Mouse (Mus musculus) lung, embryonic 14.5 days (tissue): ENCODE measurements around the gene Fmr1. TPM values are rescaled to one million over a fixed set of nuclear protein-coding genes. Genes with fewer than 3 reads are reported as not detected.
A peak's percentile ranks its signal among the peaks of the same experiment; 100 is the strongest.
"Not testable (repeated sequence)": the region's sequence is repeated elsewhere in the genome, so short reads cannot be mapped to it uniquely, and the experiment has no call there.

Experiments used
- ATAC-seq: fragments of 200-750 bp; cut with Nextera tagmentation; 2 replicates; pipeline ENCODE4 v1.8.0; 2017; ENCODE audit warnings: mild to moderate bottlenecking, moderate TSS enrichment, moderate library complexity; ENCODE audit not compliant: insufficient read depth
- DNase-seq: peaks from one replicate; pipeline ENCODE4 v3.0.0-alpha.2; 2015
- H3K27ac ChIP-seq: fragments of 300-500 bp; sonication (generic); 2 replicates; pipeline ENCODE4 v1.5.1; 2014; ENCODE audit warnings: low read depth, mild to moderate bottlenecking, moderate library complexity
- H3K27me3 ChIP-seq: fragments of 300-500 bp; sonication (generic); 2 replicates; pipeline ENCODE4 v1.6.1; 2014; ENCODE audit warnings: low read length, control low read depth; ENCODE audit not compliant: insufficient read depth
- H3K36me3 ChIP-seq: fragments of 300-500 bp; sonication (generic); 2 replicates; pipeline ENCODE4 v1.6.1; 2014; ENCODE audit warnings: control low read depth; ENCODE audit not compliant: insufficient read depth
- H3K4me1 ChIP-seq: fragments of 300-500 bp; sonication (generic); 2 replicates; pipeline ENCODE4 v1.6.1; 2014; ENCODE audit warnings: antibody characterized with exemption, control low read depth; ENCODE audit not compliant: insufficient read depth
- H3K4me2 ChIP-seq: fragments of 300-500 bp; sonication (generic); 2 replicates; pipeline ENCODE4 v1.6.1; 2014; ENCODE audit warnings: mild to moderate bottlenecking
- H3K4me3 ChIP-seq: fragments of 300-500 bp; sonication (generic); 2 replicates; pipeline ENCODE4 v1.5.1; 2014; ENCODE audit warnings: low read depth, low read length
- H3K9ac ChIP-seq: fragments of 300-500 bp; sonication (generic); 2 replicates; pipeline ENCODE4 v1.6.1; 2014
- H3K9me3 ChIP-seq: fragments of 300-500 bp; sonication (generic); 2 replicates; pipeline ENCODE4 v1.6.1; 2016; ENCODE audit warnings: low read depth, low read length, control low read depth
- CTCF ChIP-seq: IDR thresholded peaks from 2 replicates; pipeline ENCODE4 v1.5.1; 2016; ENCODE audit warnings: antibody characterized with exemption, low read depth
- whole genome bisulfite sequencing: fragments of 180-500 bp; shearing (Covaris S2); extraction: QIAGEN DNeasy Blood & Tissue Kit; methylation state at CpG from one replicate; pipeline ENCODE4 v1.1.7; 2014; 5-methylcytosine and 5-hydroxymethylcytosine counted together
- polyA plus RNA-seq: library from polyadenylated mRNA; unstranded; fragments of >200 nt; fragmentation: Nextera tagmentation; extraction: Ambion mirVana; gene quantifications from 2 replicates; pipeline ENCODE4 v1.2.1, GENCODE M21; 2014

Fmr1 gene
- polyA plus RNA-seq, result 61.3 and 62.6 TPM in 2 replicates

- Histone ChIP-seq H3K4me1 (no peaks in the 10 kb centered on the region), H3K9ac (peak within 1 kb of the TSS; percentile 83), H3K4me3 (peak within 1 kb of the TSS; percentile 59), H3K4me2 (peak within 1 kb of the TSS; percentile 59), H3K9me3 (no peaks in the 10 kb centered on the region), H3K36me3 (no peaks in the 10 kb centered on the region), H3K27me3 (no peaks in the 10 kb centered on the region), H3K27ac (peak within 1 kb of the TSS; percentile 93)
- ATAC-seq (peak; percentile 98), DNase-seq (peak; percentile 95)
- 14% methylated on average over 34 of the region's 49 CpGs for WGBS
- TF ChIP-seq CTCF, result peak; percentile 7; the same call in 1 of the 2 replicates
Measured at GRCm38 (mm10) chrX:68678333-68678740, at the start of gene Fmr1. Gene Fmr1 (plus strand): TSS chrX:68678541.

GRCm38 (mm10) chrX:68641603-68642002 lies 36.7 kb upstream of the Fmr1 start:
- H3K9me3 ChIP-seq, result no peaks in the 10 kb centered on the region
- no peak for TF ChIP-seq CTCF
- no peak overlapping the region for H3K4me3 ChIP-seq
- no peaks in the 10 kb centered on the region for H3K36me3 ChIP-seq
- no peak overlapping the region for H3K27ac ChIP-seq
- H3K4me1 ChIP-seq, result no peaks in the 10 kb centered on the region
- no peak overlapping the region for H3K9ac ChIP-seq
- peak; percentile 1 for DNase-seq
- WGBS, result 47% methylated on average over 1 of the region's 1 CpGs
- no peak for ATAC-seq
- H3K4me2 ChIP-seq, result no peak overlapping the region
- H3K27me3 ChIP-seq, result no peaks in the 10 kb centered on the region

- Histone ChIP-seq H3K4me3 (no peak overlapping the region), H3K4me1 (no peaks in the 10 kb centered on the region), H3K9ac (no peak overlapping the region), H3K27me3 (no peaks in the 10 kb centered on the region), H3K36me3 (no peaks in the 10 kb centered on the region), H3K4me2 (no peak overlapping the region), H3K27ac (no peak overlapping the region; the same call in 1 of the 2 replicates), H3K9me3 (no peaks in the 10 kb centered on the region)
- 46% methylated on average over 7 of the region's 7 CpGs for WGBS
- DNase-seq, result peak; percentile 64
- no peak for ATAC-seq
- no peak for TF ChIP-seq CTCF
Measured at GRCm38 (mm10) chrX:68645154-68645919, 33.0 kb upstream of the Fmr1 start.

- Histone ChIP-seq H3K36me3 (no peaks in the 10 kb centered on the region), H3K27me3 (no peaks in the 10 kb centered on the region), H3K27ac (no peak overlapping the region), H3K9ac (no peak overlapping the region), H3K4me1 (no peaks in the 10 kb centered on the region), H3K4me2 (peak overlapping the region; percentile 59), H3K4me3 (no peak overlapping the region), H3K9me3 (no peaks in the 10 kb centered on the region)
- 17% methylated on average over 1 of the region's 1 CpGs for WGBS
- no peak for TF ChIP-seq CTCF
- DNase-seq (no peak), ATAC-seq (peak; percentile 1; the same call in 1 of the 2 replicates)
Measured at GRCm38 (mm10) chrX:68677508-68677907, 833 bp upstream of the Fmr1 start.

- no peak for TF ChIP-seq CTCF
- peak; percentile 49 for DNase-seq
- H3K9me3 ChIP-seq, result no peaks in the 10 kb centered on the region
- peak overlapping the region; percentile 93 for H3K27ac ChIP-seq
- no peaks in the 10 kb centered on the region for H3K4me1 ChIP-seq
- peak overlapping the region; percentile 83 for H3K9ac ChIP-seq
- H3K4me2 ChIP-seq, result peak overlapping the region; percentile 53
- peak overlapping the region; percentile 59 for H3K4me3 ChIP-seq
- 13% methylated on average over 40 of the region's 67 CpGs for WGBS
- no peaks in the 10 kb centered on the region for H3K36me3 ChIP-seq
- no peaks in the 10 kb centered on the region for H3K27me3 ChIP-seq
- ATAC-seq, result peak; percentile 76
Measured at GRCm38 (mm10) chrX:68678815-68679486, 610 bp downstream of the Fmr1 start.

GRCm38 (mm10) chrX:68684706-68685105 lies 6.4 kb downstream of the Fmr1 start:
- no peak overlapping the region for H3K9ac ChIP-seq
- H3K4me2 ChIP-seq, result no peak overlapping the region
- DNase-seq, result no peak
- no peaks in the 10 kb centered on the region for H3K36me3 ChIP-seq
- no peak for ATAC-seq
- H3K4me3 ChIP-seq, result no peak overlapping the region
- H3K4me1 ChIP-seq, result no peaks in the 10 kb centered on the region
- no peak overlapping the region for H3K27ac ChIP-seq
- no peak for TF ChIP-seq CTCF
- WGBS, result 84% methylated on average over 2 of the region's 2 CpGs
- H3K9me3 ChIP-seq, result no peaks in the 10 kb centered on the region
- no peaks in the 10 kb centered on the region for H3K27me3 ChIP-seq

- WGBS, result 79% methylated on average over 8 of the region's 8 CpGs
- not testable (repeated sequence) for H3K27ac ChIP-seq, H3K4me1 ChIP-seq, H3K4me3 ChIP-seq, H3K9ac ChIP-seq, DNase-seq, ATAC-seq, H3K9me3 ChIP-seq, H3K27me3 ChIP-seq, H3K4me2 ChIP-seq, H3K36me3 ChIP-seq
Measured at GRCm38 (mm10) chrX:68691936-68692335, 13.6 kb downstream of the Fmr1 start.
